Mouse (Mus musculus) heart, embryonic 15.5 days (tissue): Measurements from ENCODE around the gene Eid1. TPM values are rescaled to one million over a fixed set of nuclear protein-coding genes. Genes with fewer than 3 reads are reported as not detected.
A peak's percentile ranks its signal among the peaks of the same experiment; 100 is the strongest.

ENCODE experiments used
- ATAC-seq: fragments of 200-750 bp; cut with Nextera tagmentation; replicated peaks from 2 replicates; pipeline ENCODE4 v1.8.0; 2017; ENCODE audit warnings: low read depth, moderate TSS enrichment; ENCODE audit not compliant: insufficient number of reproducible peaks, insufficient read depth, low FRiP score
- H3K27ac ChIP-seq: fragments of 300-500 bp; sonication (generic); 2 replicates; pipeline ENCODE4 v1.5.1; 2015; ENCODE audit warnings: mild to moderate bottlenecking, inconsistent platforms
- H3K27me3 ChIP-seq: fragments of 300-500 bp; sonication (generic); 2 replicates; pipeline ENCODE4 v1.6.1; 2015; ENCODE audit warnings: inconsistent platforms
- H3K36me3 ChIP-seq: fragments of 300-500 bp; sonication (generic); 2 replicates; pipeline ENCODE4 v1.6.1; 2015; ENCODE audit warnings: mild to moderate bottlenecking, inconsistent platforms
- H3K4me1 ChIP-seq: fragments of 300-500 bp; sonication (generic); replicated peaks from 2 replicates; pipeline ENCODE4 v1.6.1; 2015; ENCODE audit warnings: inconsistent platforms
- H3K4me2 ChIP-seq: fragments of 300-500 bp; sonication (generic); 2 replicates; pipeline ENCODE4 v1.6.1; 2015; ENCODE audit warnings: inconsistent platforms, mild to moderate bottlenecking, moderate library complexity
- H3K4me3 ChIP-seq: fragments of 300-500 bp; sonication (generic); 2 replicates; pipeline ENCODE4 v1.5.1; 2015; ENCODE audit warnings: mild to moderate bottlenecking, inconsistent platforms
- H3K9ac ChIP-seq: fragments of 300-500 bp; sonication (generic); 2 replicates; pipeline ENCODE4 v1.6.1; 2015; ENCODE audit warnings: mild to moderate bottlenecking, inconsistent platforms
- H3K9me3 ChIP-seq: fragments of 300-500 bp; sonication (generic); replicated peaks from 2 replicates; pipeline ENCODE4 v1.6.1; 2016; ENCODE audit warnings: inconsistent platforms
- WGBS: fragments of 180-500 bp; shearing (Covaris S2); methylation state at CpG from one replicate; pipeline ENCODE4 v1.1.7; 2015; ENCODE audit warnings: mixed read lengths; 5-methylcytosine and 5-hydroxymethylcytosine counted together
- polyA plus RNA-seq: library from polyadenylated mRNA; unstranded; fragments of >200 nt; fragmentation: Nextera tagmentation; extraction: Ambion mirVana; gene quantifications from 2 replicates; pipeline ENCODE4 v1.2.1, GENCODE M21; 2015

Eid1 gene
- polyA plus RNA-seq = 119 and 128 TPM in 2 replicates

GRCm38 (mm10) chr2:125672957-125673631 is at the start of gene Eid1:
Gene Eid1 (plus strand): TSS chr2:125673095.
- peak within 1 kb of the TSS; percentile 88 for H3K27ac ChIP-seq
- H3K9ac ChIP-seq = peak within 1 kb of the TSS; percentile 81
- no peaks in the 10 kb centered on the region for H3K36me3 ChIP-seq
- peak within 1 kb of the TSS; percentile 95 for H3K4me3 ChIP-seq
- H3K9me3 ChIP-seq = no peaks in the 10 kb centered on the region
- no peaks in the 10 kb centered on the region for H3K27me3 ChIP-seq
- ATAC-seq = peak; percentile 90
- WGBS = under 1% methylated on average over 61 of the region's 79 CpGs
- peaks cover 11% of the 10 kb centered on the region for H3K4me1 ChIP-seq
- peak within 1 kb of the TSS; percentile 78 for H3K4me2 ChIP-seq

- 93% methylated on average over 15 of the region's 15 CpGs for WGBS
- no peak overlapping the region for H3K4me3 ChIP-seq
These were observed 49.7 kb upstream of the Eid1 start for GRCm38 (mm10) chr2:125623211-125623610.

DNA sequence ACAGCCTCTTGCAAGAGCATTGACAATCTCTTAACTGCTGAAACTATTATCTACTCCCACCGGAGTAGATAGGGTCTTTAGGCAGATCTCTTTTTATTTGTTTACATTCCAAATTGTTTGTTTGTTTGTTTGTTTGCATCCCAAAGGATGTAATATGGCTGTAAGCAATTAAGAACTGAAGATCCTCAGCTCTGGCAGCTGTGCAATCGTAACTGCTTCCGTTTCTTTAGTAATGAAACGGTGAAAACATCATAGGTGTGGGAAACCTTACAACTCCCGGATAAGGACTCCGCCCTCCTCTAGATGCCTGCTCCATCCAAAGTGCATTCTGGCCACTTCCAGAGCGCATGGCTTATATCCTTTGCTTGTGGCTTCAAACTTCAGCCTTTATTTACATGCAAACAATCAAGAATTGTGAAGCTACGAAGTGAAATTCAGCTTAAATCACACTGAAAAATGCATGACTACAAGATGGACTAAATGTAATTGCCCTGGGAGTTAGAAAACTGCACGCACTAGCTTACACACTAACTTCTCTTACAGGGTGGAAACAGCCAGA is 48.7 kb upstream of the Eid1 start:
- ATAC-seq = no peak
- Histone ChIP-seq H3K27ac (0 out of 2 replicates have a peak overlapping the region, but pooled peaks have one; percentile 15), H3K9ac (peak overlapping the region; percentile 78), H3K36me3 (peaks cover 15% of the 10 kb centered on the region), H3K27me3 (no peaks in the 10 kb centered on the region), H3K4me2 (peak overlapping the region; percentile 61), H3K4me1 (peaks cover 30% of the 10 kb centered on the region), H3K4me3 (peak overlapping the region; percentile 85), H3K9me3 (no peaks in the 10 kb centered on the region)
- WGBS = 11% methylated on average over 9 of the region's 9 CpGs

More at GRCm38 (mm10) chr2:125623211-125623610, 49.7 kb upstream of the Eid1 start:
- no peak overlapping the region for H3K27ac ChIP-seq
- H3K4me1 ChIP-seq = peaks cover 21% of the 10 kb centered on the region
- H3K9me3 ChIP-seq = no peaks in the 10 kb centered on the region
- peak overlapping the region; percentile 61 for H3K4me2 ChIP-seq
- H3K27me3 ChIP-seq = no peaks in the 10 kb centered on the region
- no peak for ATAC-seq
- no peak overlapping the region for H3K9ac ChIP-seq
- H3K36me3 ChIP-seq = peaks cover 22% of the 10 kb centered on the region

DNA sequence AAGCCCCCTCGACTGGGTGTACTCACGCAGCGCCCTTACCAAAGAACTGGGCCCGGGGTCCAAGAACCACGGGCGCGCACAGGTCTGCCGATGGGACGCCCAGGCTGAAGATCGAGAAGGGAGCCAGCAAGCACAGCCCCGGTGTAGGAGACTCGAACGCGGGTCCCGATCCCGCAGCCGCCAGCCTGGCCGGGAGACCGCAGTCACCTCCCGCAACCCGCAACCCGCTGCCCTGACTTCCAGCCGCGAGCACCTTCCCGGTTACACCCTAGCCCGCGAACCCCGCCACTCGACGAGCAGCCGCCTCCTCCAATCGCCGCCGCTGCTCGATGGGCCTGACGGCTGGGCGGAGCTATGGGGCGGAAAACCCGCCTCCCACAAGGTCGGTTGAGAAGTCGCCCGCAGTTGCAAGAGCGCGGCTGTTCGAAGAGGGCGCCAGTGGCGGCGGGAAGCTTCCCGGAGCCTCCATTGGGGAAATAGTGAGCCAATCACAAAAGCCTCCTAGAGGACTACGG is 48.0 kb upstream of the Eid1 start, which contains the start of gene Cep152:
Gene Cep152, minus strand, starts transcription at position 277 of the 515 bp plus-strand sequence.
- no peaks in the 10 kb centered on the region for H3K27me3 ChIP-seq
- under 1% methylated on average over 50 of the region's 50 CpGs for WGBS
- H3K4me2 ChIP-seq = peak within 1 kb of the TSS; percentile 61
- peak within 1 kb of the TSS; percentile 59 for H3K27ac ChIP-seq
- no peaks in the 10 kb centered on the region for H3K9me3 ChIP-seq
- H3K9ac ChIP-seq = peak within 1 kb of the TSS; percentile 78
- ATAC-seq = peak; percentile 96
- peaks cover 8% of the 10 kb centered on the region; the same call in 1 of the 2 replicates for H3K36me3 ChIP-seq
- peaks cover 35% of the 10 kb centered on the region for H3K4me1 ChIP-seq
- peak within 1 kb of the TSS; percentile 85 for H3K4me3 ChIP-seq

- no peaks in the 10 kb centered on the region for H3K27me3 ChIP-seq
- H3K4me1 ChIP-seq = peaks cover 41% of the 10 kb centered on the region
- H3K4me2 ChIP-seq = no peak overlapping the region
- WGBS = 88% methylated on average over 4 of the region's 4 CpGs
- H3K9ac ChIP-seq = no peak overlapping the region
- no peaks in the 10 kb centered on the region for H3K36me3 ChIP-seq
- ATAC-seq = no peak
- no peaks in the 10 kb centered on the region for H3K9me3 ChIP-seq
- no peak overlapping the region for H3K4me3 ChIP-seq
- H3K27ac ChIP-seq = no peak overlapping the region
These were observed 46.4 kb upstream of the Eid1 start for GRCm38 (mm10) chr2:125626536-125626935.

GRCm38 (mm10) chr2:125628487-125628886 is 44.4 kb upstream of the Eid1 start:
- Histone ChIP-seq H3K36me3 (no peaks in the 10 kb centered on the region), H3K4me2 (peak overlapping the region; percentile 3; the same call in 1 of the 2 replicates), H3K27me3 (no peaks in the 10 kb centered on the region), H3K4me3 (no peak overlapping the region), H3K4me1 (peaks cover 37% of the 10 kb centered on the region), H3K9me3 (no peaks in the 10 kb centered on the region), H3K9ac (no peak overlapping the region), H3K27ac (peak overlapping the region; percentile 52)
- no peak for ATAC-seq
- 38% methylated on average over 6 of the region's 6 CpGs for WGBS

DNA sequence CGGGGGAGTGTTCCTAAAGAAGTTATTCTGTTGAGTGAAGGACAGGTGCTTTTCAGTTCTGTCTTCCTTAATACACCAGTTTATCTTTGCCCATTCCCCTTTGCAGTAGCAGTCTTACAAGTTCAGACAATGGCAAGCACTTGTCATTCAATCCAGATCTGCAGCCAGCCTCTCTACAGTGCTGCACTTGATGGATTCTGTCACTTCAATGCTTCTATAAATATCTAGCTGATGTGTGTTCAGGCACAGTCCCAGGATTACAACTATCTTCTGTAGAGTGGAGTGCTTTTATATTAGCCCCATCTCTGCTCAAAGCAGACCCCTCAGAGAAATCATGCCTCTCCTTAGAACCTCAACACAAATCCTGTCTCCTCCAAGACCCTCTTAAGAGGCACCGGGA is 42.9 kb upstream of the Eid1 start:
- no peak for ATAC-seq
- Histone ChIP-seq H3K27ac (peak overlapping the region; percentile 67), H3K4me3 (no peak overlapping the region), H3K9me3 (no peaks in the 10 kb centered on the region), H3K4me2 (no peak overlapping the region), H3K9ac (no peak overlapping the region), H3K36me3 (no peaks in the 10 kb centered on the region), H3K27me3 (no peaks in the 10 kb centered on the region), H3K4me1 (peaks cover 28% of the 10 kb centered on the region)
- WGBS = 61% methylated on average over 2 of the region's 2 CpGs

GRCm38 (mm10) chr2:125637331-125637730 is 35.6 kb upstream of the Eid1 start:
- no peak overlapping the region for H3K27ac ChIP-seq
- no peak for ATAC-seq
- H3K27me3 ChIP-seq = no peaks in the 10 kb centered on the region
- no peak overlapping the region for H3K4me2 ChIP-seq
- no peak overlapping the region for H3K9ac ChIP-seq
- no peak overlapping the region for H3K4me3 ChIP-seq
- no peaks in the 10 kb centered on the region for H3K4me1 ChIP-seq
- no peaks in the 10 kb centered on the region for H3K36me3 ChIP-seq
- WGBS = 63% methylated on average over 7 of the region's 7 CpGs
- H3K9me3 ChIP-seq = no peaks in the 10 kb centered on the region

GRCm38 (mm10) chr2:125644912-125645311 is 28.0 kb upstream of the Eid1 start:
- Histone ChIP-seq H3K27me3 (no peaks in the 10 kb centered on the region), H3K9ac (no peak overlapping the region), H3K4me3 (no peak overlapping the region), H3K4me1 (0 out of 2 replicates have a peak, but pooled peaks cover 5% of the 10 kb centered on the region), H3K4me2 (no peak overlapping the region), H3K36me3 (no peaks in the 10 kb centered on the region), H3K27ac (no peak overlapping the region), H3K9me3 (no peaks in the 10 kb centered on the region)
- 86% methylated on average over 6 of the region's 6 CpGs for WGBS
- ATAC-seq = no peak

DNA sequence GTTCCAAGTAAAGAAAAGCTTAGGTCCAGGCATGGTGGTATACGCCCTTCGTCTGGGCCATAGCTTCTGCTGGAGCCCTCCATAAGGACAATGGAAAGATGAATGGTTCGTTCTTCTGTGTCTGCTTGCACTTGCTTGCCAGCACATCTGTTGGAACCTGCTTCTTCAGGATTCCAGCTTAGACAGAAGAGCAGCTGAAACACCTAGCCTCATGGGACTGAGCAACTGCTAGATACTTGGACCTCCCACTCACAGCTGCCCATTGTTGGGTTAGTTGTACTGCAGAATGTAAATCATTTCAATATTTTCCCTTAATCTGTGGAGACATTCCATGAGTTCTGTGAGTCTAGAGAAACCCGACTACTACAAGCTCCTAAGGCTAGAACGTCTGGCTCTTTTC is 22.9 kb upstream of the Eid1 start:
- no peak overlapping the region for H3K4me2 ChIP-seq
- H3K4me1 ChIP-seq = 0 out of 2 replicates have a peak, but pooled peaks cover 2% of the 10 kb centered on the region
- ATAC-seq = no peak
- no peak overlapping the region for H3K27ac ChIP-seq
- H3K4me3 ChIP-seq = no peak overlapping the region
- H3K9me3 ChIP-seq = no peaks in the 10 kb centered on the region
- WGBS = 87% methylated on average over 5 of the region's 5 CpGs
- H3K9ac ChIP-seq = no peak overlapping the region
- H3K36me3 ChIP-seq = no peaks in the 10 kb centered on the region
- H3K27me3 ChIP-seq = no peaks in the 10 kb centered on the region

GRCm38 (mm10) chr2:125650742-125651352 is 22.0 kb upstream of the Eid1 start:
- Histone ChIP-seq H3K4me1 (0 out of 2 replicates have a peak, but pooled peaks cover 2% of the 10 kb centered on the region), H3K27ac (no peak overlapping the region), H3K9ac (no peak overlapping the region), H3K4me3 (no peak overlapping the region), H3K9me3 (no peaks in the 10 kb centered on the region), H3K27me3 (no peaks in the 10 kb centered on the region), H3K36me3 (no peaks in the 10 kb centered on the region), H3K4me2 (no peak overlapping the region)
- no peak for ATAC-seq
- 80% methylated on average over 14 of the region's 14 CpGs for WGBS
